Mouse (Mus musculus) hindbrain, postnatal 0 days (tissue): Measurements from ENCODE around the gene Coq8b. TPM values are rescaled to one million over a fixed set of nuclear protein-coding genes. Genes with fewer than 3 reads are reported as not detected.

ENCODE experiments used
- ATAC-seq: fragments of 200-750 bp; cut with Nextera tagmentation; 2 replicates; pipeline ENCODE4 v1.8.0; 2017; ENCODE audit warnings: mild to moderate bottlenecking, moderate TSS enrichment, moderate library complexity
- DNase-seq: peaks from one replicate; pipeline ENCODE4 v3.0.0-alpha.2; 2015; ENCODE audit warnings: low spot score
- H3K27ac ChIP-seq: fragments of 300-500 bp; sonication (generic); 2 replicates; pipeline ENCODE4 v1.5.1; 2014; ENCODE audit warnings: mild to moderate bottlenecking
- H3K27me3 ChIP-seq: fragments of 300-500 bp; sonication (generic); 2 replicates; pipeline ENCODE4 v1.6.1; 2014; ENCODE audit warnings: low read length, mixed read lengths; ENCODE audit not compliant: insufficient read depth
- H3K36me3 ChIP-seq: fragments of 300-500 bp; sonication (generic); 2 replicates; pipeline ENCODE4 v1.6.1; 2014; ENCODE audit warnings: low read length, mixed read lengths; ENCODE audit not compliant: insufficient read depth
- H3K4me1 ChIP-seq: fragments of 300-500 bp; sonication (generic); 2 replicates; pipeline ENCODE4 v1.6.1; 2014; ENCODE audit warnings: antibody characterized with exemption, low read length, mixed read lengths; ENCODE audit not compliant: insufficient read depth
- H3K4me2 ChIP-seq: fragments of 300-500 bp; sonication (generic); 2 replicates; pipeline ENCODE4 v1.6.1; 2014; ENCODE audit warnings: low read depth, mild to moderate bottlenecking, low read length, moderate library complexity, mixed read lengths
- H3K4me3 ChIP-seq: fragments of 300-500 bp; sonication (generic); 2 replicates; pipeline ENCODE4 v1.5.1; 2014; ENCODE audit warnings: low read length
- H3K9ac ChIP-seq: fragments of 300-500 bp; sonication (generic); replicated peaks from 2 replicates; pipeline ENCODE4 v1.6.1; 2014; ENCODE audit warnings: mild to moderate bottlenecking, low read length, moderate library complexity, mixed read lengths
- H3K9me3 ChIP-seq: fragments of 300-500 bp; sonication (generic); 2 replicates; pipeline ENCODE4 v1.6.1; 2016; ENCODE audit warnings: low read length, mixed read lengths
- CTCF ChIP-seq: IDR thresholded peaks from 2 replicates; pipeline ENCODE4 v1.5.1; 2016; ENCODE audit warnings: antibody characterized with exemption, control low read depth, low read depth
- WGBS: fragments of 180-500 bp; shearing (Covaris S2); extraction: QIAGEN DNeasy Blood & Tissue Kit; methylation state at CpG from one replicate; pipeline ENCODE4 v1.1.7; 2014; 5-methylcytosine and 5-hydroxymethylcytosine counted together
- polyA plus RNA-seq: library from polyadenylated mRNA; unstranded; fragments of >200 nt; fragmentation: Nextera tagmentation; extraction: Ambion mirVana; gene quantifications from 2 replicates; pipeline ENCODE4 v1.2.1, GENCODE M21; 2015
- total RNA-seq: library from RNA; depleted of rRNA; stranded (reverse); fragments of >200 nt; gene quantifications from 2 replicates; pipeline ENCODE4 v1.2.3, GENCODE M21; 2014

Gene Coq8b
- total and polyA plus RNA-seq, 2 experiments from 2014 or later: 16.7 to 26.5 TPM

- H3K9ac ChIP-seq: no peak overlapping the region
These were observed 55.9 kb downstream of the Coq8b start for GRCm38 (mm10) chr7:27288732-27289131.

GRCm38 (mm10) chr7:27290555-27290954 is 57.7 kb downstream of the Coq8b start:
- no peaks in the 10 kb centered on the region for H3K4me1 ChIP-seq
- H3K27ac ChIP-seq: no peak overlapping the region
- H3K4me3 ChIP-seq: no peak overlapping the region
- H3K9me3 ChIP-seq: no peaks in the 10 kb centered on the region
- no peak for TF ChIP-seq CTCF
- no peak overlapping the region for H3K4me2 ChIP-seq
- no peaks in the 10 kb centered on the region for H3K27me3 ChIP-seq
- H3K9ac ChIP-seq: no peak overlapping the region
- ATAC-seq (no peak), DNase-seq (no peak)
- H3K36me3 ChIP-seq: no peaks in the 10 kb centered on the region
- WGBS: 66% methylated on average over 2 of the region's 2 CpGs

More at GRCm38 (mm10) chr7:27288732-27289131, 55.9 kb downstream of the Coq8b start:
- no peaks in the 10 kb centered on the region for H3K36me3 ChIP-seq
- no peaks in the 10 kb centered on the region for H3K9me3 ChIP-seq
- no peaks in the 10 kb centered on the region for H3K27me3 ChIP-seq
- DNase-seq (no peak), ATAC-seq (no peak)
- 87% methylated on average over 7 of the region's 7 CpGs for WGBS
- no peaks in the 10 kb centered on the region for H3K4me1 ChIP-seq
- H3K4me3 ChIP-seq: no peak overlapping the region
- no peak overlapping the region for H3K27ac ChIP-seq
- no peak overlapping the region for H3K4me2 ChIP-seq
- TF ChIP-seq CTCF: no peak

GRCm38 (mm10) chr7:27291795-27292466 is 59.1 kb downstream of the Coq8b start:
- H3K4me3 ChIP-seq: no peak overlapping the region
- H3K36me3 ChIP-seq: no peaks in the 10 kb centered on the region
- no peak for ATAC-seq
- no peaks in the 10 kb centered on the region for H3K27me3 ChIP-seq
- no peak for TF ChIP-seq CTCF
- no peaks in the 10 kb centered on the region for H3K9me3 ChIP-seq
- H3K4me2 ChIP-seq: no peak overlapping the region
- no peak overlapping the region for H3K9ac ChIP-seq
- H3K4me1 ChIP-seq: no peaks in the 10 kb centered on the region
- 68% methylated on average over 12 of the region's 12 CpGs for WGBS
- no peak overlapping the region for H3K27ac ChIP-seq
- DNase-seq: no peak

- H3K9me3 ChIP-seq: no peaks in the 10 kb centered on the region
- TF ChIP-seq CTCF: no peak
- no peak overlapping the region for H3K9ac ChIP-seq
- H3K4me3 ChIP-seq: no peak overlapping the region
- no peaks in the 10 kb centered on the region for H3K27me3 ChIP-seq
- WGBS: 72% methylated on average over 4 of the region's 4 CpGs
- no peak for DNase-seq
- H3K27ac ChIP-seq: no peak overlapping the region
- no peak for ATAC-seq
- H3K4me1 ChIP-seq: no peaks in the 10 kb centered on the region
- no peak overlapping the region for H3K4me2 ChIP-seq
- H3K36me3 ChIP-seq: no peaks in the 10 kb centered on the region
These were observed 63.1 kb downstream of the Coq8b start for GRCm38 (mm10) chr7:27295956-27296355.

- DNase-seq (no peak), ATAC-seq (no peak)
- Histone ChIP-seq H3K9ac (no peak overlapping the region), H3K36me3 (no peaks in the 10 kb centered on the region), H3K9me3 (no peaks in the 10 kb centered on the region), H3K4me2 (no peak overlapping the region), H3K4me3 (no peak overlapping the region), H3K4me1 (no peaks in the 10 kb centered on the region), H3K27me3 (no peaks in the 10 kb centered on the region), H3K27ac (no peak overlapping the region)
- no peak for TF ChIP-seq CTCF
- WGBS: 95% methylated on average over 4 of the region's 4 CpGs
These were observed 63.7 kb downstream of the Coq8b start for GRCm38 (mm10) chr7:27296518-27296917.

GRCm38 (mm10) chr7:27298033-27298610 is 65.3 kb downstream of the Coq8b start:
- H3K4me3 ChIP-seq: no peak overlapping the region
- DNase-seq: no peak
- no peaks in the 10 kb centered on the region for H3K27me3 ChIP-seq
- no peak for ATAC-seq
- H3K4me1 ChIP-seq: no peaks in the 10 kb centered on the region
- 86% methylated on average over 16 of the region's 16 CpGs for WGBS
- H3K27ac ChIP-seq: 0 out of 2 replicates have a peak overlapping the region, but pooled peaks have one; percentile 11
- no peaks in the 10 kb centered on the region for H3K9me3 ChIP-seq
- H3K36me3 ChIP-seq: no peaks in the 10 kb centered on the region
- H3K4me2 ChIP-seq: no peak overlapping the region
- TF ChIP-seq CTCF: no peak
- no peak overlapping the region for H3K9ac ChIP-seq

- Histone ChIP-seq H3K9me3 (no peaks in the 10 kb centered on the region), H3K4me3 (no peak overlapping the region), H3K9ac (no peak overlapping the region), H3K36me3 (no peaks in the 10 kb centered on the region), H3K4me1 (no peaks in the 10 kb centered on the region), H3K4me2 (no peak overlapping the region), H3K27ac (no peak overlapping the region), H3K27me3 (no peaks in the 10 kb centered on the region)
- ATAC-seq: no peak
- WGBS: 74% methylated on average over 6 of the region's 6 CpGs
- peak; percentile 21 for DNase-seq
- TF ChIP-seq CTCF: no peak
These were observed 66.0 kb downstream of the Coq8b start for GRCm38 (mm10) chr7:27298816-27299215.
